Mouse (Mus musculus): ENCODE data around the gene Zswim8. TPM values are rescaled to one million over a fixed set of nuclear protein-coding genes. Genes with fewer than 3 reads are reported as not detected.

Gene Zswim8
- polyA plus RNA-seq, 1 experiment from 2014 or later, result 162 TPM

DNA sequence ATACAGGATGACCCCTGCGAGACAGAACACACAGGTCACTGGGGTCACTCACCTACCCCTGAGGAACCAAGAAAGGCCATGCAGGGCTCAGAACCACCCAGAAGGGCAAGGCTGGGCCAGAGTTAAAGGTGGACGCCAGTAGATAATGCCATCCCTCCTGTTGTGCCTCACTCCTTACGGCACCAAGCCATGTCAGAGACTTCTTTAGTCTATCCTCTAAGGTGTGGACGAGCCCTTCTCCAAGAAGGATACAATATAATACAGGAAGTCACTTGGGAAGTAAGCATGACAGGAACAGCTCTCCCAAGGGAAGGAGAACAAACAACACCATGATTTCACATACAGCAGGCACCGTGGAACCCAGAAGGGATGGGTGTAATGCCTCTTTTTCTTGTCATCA is 57.6 kb downstream of the Zswim8 start:
- ChIA-PET CTCF (interaction anchor here (1.2 to 2.4 kb wide), 6 partner anchors 11 to 122 kb away, joined by 3 to 13 read pairs (median 6); no protein-coding TSS in a partner anchor), POLR2A (interaction anchor here (0.9 to 1.3 kb wide), 3 partner anchors 9 to 31 kb away, joined by 3 to 5 read pairs (median 3); no protein-coding TSS in a partner anchor)
- no peak for TF ChIP-seq CTCF (IDR thresholded peaks at IDR 0.05)
- H3K27me3 ChIP-seq, result no peaks in the 10 kb centered on the region
- in situ Hi-C loops (cut with MboI; ENCODE audit: low pct_unique_long_range_greater_than_20kb), result loop anchor here (5.0 kb wide), 1 partner anchor 37 kb away; no protein-coding TSS in a partner anchor
- DNase-seq (ENCODE audit: low read depth, low spot score) (no peak), ATAC-seq (no peak)

DNA sequence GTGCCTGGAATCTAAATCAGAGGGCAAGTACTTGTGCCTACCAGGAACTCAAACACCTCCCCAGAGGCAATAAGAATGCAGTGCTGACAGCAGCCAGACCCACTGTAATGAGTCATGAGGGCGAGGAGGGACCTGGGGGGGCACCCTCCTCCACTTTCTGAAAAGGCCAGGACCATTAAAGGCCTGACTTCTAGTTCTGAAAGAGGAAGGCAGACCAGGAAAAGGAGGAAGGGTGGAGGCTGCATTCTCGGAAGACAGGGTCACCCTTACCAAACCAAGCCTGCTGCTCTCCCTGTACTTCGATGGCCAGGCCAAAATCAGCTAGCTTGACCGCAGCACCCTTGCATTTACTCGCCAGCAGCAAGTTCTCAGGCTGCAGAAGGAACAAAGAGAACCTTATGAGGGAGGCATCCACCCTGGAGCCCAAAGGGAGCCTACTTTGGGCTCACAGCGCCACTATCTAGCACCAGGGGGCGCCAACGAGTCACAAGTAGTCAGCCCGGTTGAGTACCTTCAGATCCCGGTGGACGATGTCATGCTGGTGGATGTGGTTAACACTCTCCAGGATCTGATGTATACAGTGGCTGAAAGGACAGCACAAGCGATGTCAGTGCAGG is 58.4 kb downstream of the Zswim8 start:
- H3K27me3 ChIP-seq, result no peaks in the 10 kb centered on the region
- in situ Hi-C loops (cut with MboI; ENCODE audit: low pct_unique_long_range_greater_than_20kb), result loop anchor here (5.0 kb wide), 1 partner anchor 37 kb away; no protein-coding TSS in a partner anchor
- DNase-seq (ENCODE audit: low read depth, low spot score), result peak; percentile 71
- peak; percentile 84 for ATAC-seq
- TF ChIP-seq CTCF (IDR thresholded peaks at IDR 0.05), result no peak
- ChIA-PET CTCF (interaction anchor here (0.7 to 2.4 kb wide), 12 partner anchors 11 to 121 kb away, joined by 3 to 13 read pairs (median 6); no protein-coding TSS in a partner anchor), POLR2A (interaction anchor here (0.6 to 1.0 kb wide), 2 partner anchors 8 to 33 kb away, joined by 3 to 4 read pairs; no protein-coding TSS in a partner anchor)

DNA sequence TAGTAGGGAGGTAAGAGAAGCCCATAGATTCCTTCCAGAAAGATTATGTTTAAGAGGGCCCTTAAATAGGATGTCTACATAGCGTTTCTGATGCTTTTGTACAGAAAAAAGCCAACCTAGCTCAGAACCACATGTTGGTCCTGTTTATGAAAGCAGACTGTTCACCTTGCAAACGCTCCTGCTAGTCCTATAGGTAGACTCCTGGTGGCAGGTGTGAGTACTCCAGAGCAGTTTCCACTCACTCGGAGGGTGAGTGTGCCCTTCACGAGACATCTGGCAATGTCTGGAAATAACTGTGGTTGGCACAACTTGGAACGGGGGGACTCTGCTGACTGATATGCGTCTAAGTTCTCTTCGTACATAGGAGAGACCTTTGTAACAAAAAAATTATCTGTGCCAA is 60.6 kb downstream of the Zswim8 start:
- ATAC-seq, result no peak
- DNase-seq (ENCODE audit: low read depth, low spot score), result no peak
- CTCF ChIA-PET, result interaction anchor here (1.3 to 2.2 kb wide), 3 partner anchors 13 to 35 kb away, joined by 3 to 7 read pairs (median 4); no protein-coding TSS in a partner anchor
- no peaks in the 10 kb centered on the region for H3K27me3 ChIP-seq
- no peak for TF ChIP-seq CTCF (IDR thresholded peaks at IDR 0.05)
- in situ Hi-C loops (cut with MboI; ENCODE audit: low pct_unique_long_range_greater_than_20kb), result loop anchor here (5.0 kb wide), 1 partner anchor 34 kb away; no protein-coding TSS in a partner anchor
- POLR2A ChIA-PET, result interaction anchor here (0.7 kb wide), 1 partner anchor 69 kb away, joined by 4 read pairs; the partner anchor contains the start of gene Plau

DNA sequence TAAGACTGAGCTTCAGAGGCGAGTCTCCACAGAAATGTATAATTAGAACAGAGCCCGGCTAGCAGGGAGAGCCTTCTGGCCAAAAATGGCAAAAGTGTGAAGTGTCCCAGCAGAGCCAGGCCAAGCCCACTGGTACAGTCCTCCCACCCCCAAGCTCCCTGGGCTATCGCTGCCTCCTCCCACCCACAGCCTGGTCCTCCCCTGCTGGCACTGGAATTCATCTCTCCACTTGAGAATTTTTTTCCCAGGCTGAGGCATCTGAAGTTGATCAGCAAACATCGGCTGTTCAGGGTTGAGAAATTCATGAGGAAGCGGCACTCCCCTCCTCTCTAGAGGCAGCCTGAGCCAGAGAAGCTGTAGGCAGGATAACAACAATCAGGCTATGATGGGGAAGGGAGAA is 61.2 kb downstream of the Zswim8 start:
- ChIA-PET POLR2A (no interaction called here), CTCF (interaction anchor here (1.3 to 2.2 kb wide), 3 partner anchors 12 to 34 kb away, joined by 3 to 7 read pairs (median 4); no protein-coding TSS in a partner anchor)
- no peaks in the 10 kb centered on the region for H3K27me3 ChIP-seq
- in situ Hi-C loops (cut with MboI; ENCODE audit: low pct_unique_long_range_greater_than_20kb), result loop anchor here (5.0 kb wide), 1 partner anchor 34 kb away; no protein-coding TSS in a partner anchor
- ATAC-seq (no peak), DNase-seq (ENCODE audit: low read depth, low spot score) (no peak)
- TF ChIP-seq CTCF (IDR thresholded peaks at IDR 0.05), result no peak

DNA sequence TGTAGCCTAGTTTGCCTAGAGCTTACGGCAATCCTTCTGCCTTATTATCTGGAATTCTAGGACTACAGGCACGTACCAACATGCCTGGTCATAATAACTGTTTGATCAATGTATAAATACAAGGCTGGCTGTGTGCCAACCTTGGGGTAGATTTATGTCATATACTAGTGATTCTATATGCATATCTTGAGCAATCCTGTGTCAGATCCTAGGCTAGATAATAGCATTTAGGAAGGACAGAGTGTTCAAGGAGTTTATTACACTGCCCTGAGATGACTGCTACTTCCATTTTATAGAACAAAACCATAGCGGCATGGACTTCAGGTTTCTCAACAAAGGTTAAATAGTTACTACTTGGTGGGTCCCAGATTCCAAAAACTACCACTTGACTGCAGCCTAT is 64.6 kb downstream of the Zswim8 start:
- no peak for DNase-seq (ENCODE audit: low read depth, low spot score)
- no peak for ATAC-seq
- POLR2A ChIA-PET, result no interaction called here
- no peak for TF ChIP-seq CTCF (IDR thresholded peaks at IDR 0.05)
- H3K27me3 ChIP-seq, result no peaks in the 10 kb centered on the region
- CTCF ChIA-PET, result no interaction called here
- in situ Hi-C loops (cut with MboI; ENCODE audit: low pct_unique_long_range_greater_than_20kb), result no loop called here

DNA sequence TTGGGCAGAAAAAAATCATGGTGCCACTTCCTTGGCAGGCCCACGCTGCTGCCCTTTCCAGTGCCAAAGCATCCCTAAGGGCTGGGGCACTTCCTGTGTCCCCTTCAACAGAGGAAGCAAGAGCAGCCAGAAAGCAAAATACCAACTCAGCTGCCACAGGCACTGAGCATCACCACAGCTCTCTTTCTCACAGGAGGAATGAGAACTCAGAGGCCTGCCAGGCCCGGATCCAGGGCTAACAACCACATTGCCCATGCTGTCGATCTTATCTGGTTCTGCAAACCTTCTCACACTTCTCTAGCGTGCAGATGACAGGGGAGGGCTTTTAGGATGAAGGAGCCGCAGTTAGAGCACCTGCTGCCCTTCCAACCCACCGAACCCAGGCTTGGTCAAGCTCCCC is 65.5 kb downstream of the Zswim8 start:
- ATAC-seq (no peak), DNase-seq (ENCODE audit: low read depth, low spot score) (no peak)
- ChIA-PET CTCF (interaction anchor here (1.6 kb wide), 1 partner anchor 26 kb away, joined by 4 read pairs; no protein-coding TSS in a partner anchor), POLR2A (interaction anchor here (1.4 kb wide), 1 partner anchor 21 kb away, joined by 5 read pairs; the partner anchor contains the start of gene Camk2g)
- in situ Hi-C loops (cut with MboI; ENCODE audit: low pct_unique_long_range_greater_than_20kb), result no loop called here
- no peaks in the 10 kb centered on the region for H3K27me3 ChIP-seq
- TF ChIP-seq CTCF (IDR thresholded peaks at IDR 0.05), result no peak

Other genes with a start within 250 kb of the Zswim8 start
- 111 TPM for gene Anxa7, start 227.4 kb upstream of the Zswim8 start, polyA plus RNA-seq (2021)
- 0.65 TPM for gene Mss51, start 210.7 kb upstream of the Zswim8 start, polyA plus RNA-seq (2021)
- gene Ppp3cb, start 161.0 kb upstream of the Zswim8 start, polyA plus RNA-seq (2021), result 61.1 TPM
- 21.6 TPM for gene Usp54, start 66.5 kb upstream of the Zswim8 start, polyA plus RNA-seq (2021)
- gene Myoz1, start 51.0 kb upstream of the Zswim8 start, polyA plus RNA-seq (2021), result not detected
- 0.55 TPM for gene Synpo2l, start 39.2 kb upstream of the Zswim8 start, polyA plus RNA-seq (2021)
- gene Sec24c, start 33.2 kb upstream of the Zswim8 start, polyA plus RNA-seq (2021), result 113 TPM
- gene Fut11, start 12.6 kb upstream of the Zswim8 start, polyA plus RNA-seq (2021), result 9.2 TPM
- 96.6 TPM for gene Chchd1, start 4.5 kb upstream of the Zswim8 start, polyA plus RNA-seq (2021)
- gene Ndst2, start 27.0 kb downstream of the Zswim8 start, polyA plus RNA-seq (2021), result 44.6 TPM
- 51.7 TPM for gene Camk2g, start 86.5 kb downstream of the Zswim8 start, polyA plus RNA-seq (2021)
- gene Plau, start 129.1 kb downstream of the Zswim8 start, polyA plus RNA-seq (2021), result 88.3 TPM
- gene Vcl, start 221.8 kb downstream of the Zswim8 start, polyA plus RNA-seq (2021), result 255 TPM